Mouse (Mus musculus): ENCODE data around the gene R3hdml.

Gene R3hdml

GRCm38 (mm10) chr2:163541568-163542182 is 49.6 kb downstream of the R3hdml start:
- DNase-seq = no peak

GRCm38 (mm10) chr2:163542674-163543073 is 50.6 kb downstream of the R3hdml start:
- DNase-seq = no peak

- DNase-seq = no peak
These were observed 54.7 kb downstream of the R3hdml start for GRCm38 (mm10) chr2:163546623-163547318.

- DNase-seq = no peak
These were observed 56.7 kb downstream of the R3hdml start for GRCm38 (mm10) chr2:163548822-163549221.

- no peak for DNase-seq
These were observed 57.7 kb downstream of the R3hdml start for GRCm38 (mm10) chr2:163549786-163550185.
